Mouse (Mus musculus) spleen, adult 2 months (tissue): Measurements from ENCODE around the gene Ninj2.

Source experiments
- CTCF ChIP-seq: fragments of 200-500 bp; IDR thresholded peaks from 2 replicates; pipeline ENCODE4 v1.5.1; 2011; ENCODE audit warnings: mild to moderate bottlenecking, inconsistent platforms; ENCODE audit not compliant: insufficient read depth, insufficient read length, insufficient replicate concordance; ENCODE audit errors: extremely low read depth
- POLR2A ChIP-seq: fragments of 200-500 bp; IDR thresholded peaks from 2 replicates; pipeline ENCODE4 v1.6.1; 2011; ENCODE audit warnings: low read depth, low read length, inconsistent platforms

GRCm38 (mm10) chr6:120154526-120155309 is 61.6 kb downstream of the Ninj2 start:
- TF ChIP-seq CTCF = no peak
- no peak for TF ChIP-seq POLR2A
